Mouse (Mus musculus): ENCODE data around the gene Edem2.

Edem2 gene

GRCm38 (mm10) chr2:155729158-155729645 lies at the start of gene Edem2:
Gene Edem2, minus strand, starts transcription at chr2:155729475.
- in situ Hi-C loops (cut with MboI; ENCODE audit: unreplicated experiment in 2 of 2) = no loop called here

- in situ Hi-C loops (cut with MboI; ENCODE audit: unreplicated experiment in 2 of 2) = no loop called here
These were observed 49.8 kb upstream of the Edem2 start for GRCm38 (mm10) chr2:155779066-155779465.

- in situ Hi-C loops (cut with MboI; ENCODE audit: unreplicated experiment in 2 of 2) = no loop called here
These were observed 48.7 kb upstream of the Edem2 start for GRCm38 (mm10) chr2:155778004-155778403.

- in situ Hi-C loops (cut with MboI; ENCODE audit: unreplicated experiment in 2 of 2) = no loop called here
These were observed 48.4 kb upstream of the Edem2 start for GRCm38 (mm10) chr2:155777688-155777985.

- in situ Hi-C loops (cut with MboI; ENCODE audit: unreplicated experiment in 2 of 2) = no loop called here
These were observed 47.8 kb upstream of the Edem2 start for GRCm38 (mm10) chr2:155776824-155777687.

GRCm38 (mm10) chr2:155775685-155776263 lies 46.5 kb upstream of the Edem2 start:
- in situ Hi-C loops (cut with MboI; ENCODE audit: unreplicated experiment in 2 of 2) = no loop called here

GRCm38 (mm10) chr2:155774927-155775684 lies 45.8 kb upstream of the Edem2 start, which contains the start of gene Mmp24:
Gene Mmp24, plus strand, starts transcription at chr2:155775342.
- in situ Hi-C loops (cut with MboI; ENCODE audit: unreplicated experiment in 2 of 2) = loop anchor here in 1 of 2 experiments (25.0 kb wide), 3 partner anchors 1063 to 1563 kb away; partner anchors contain the start of genes Bpifb5 and Snta1

- in situ Hi-C loops (cut with MboI; ENCODE audit: unreplicated experiment in 2 of 2) = loop anchor here in 1 of 2 experiments (25.0 kb wide), 3 partner anchors 1062 to 1562 kb away; partner anchors contain the start of genes Bpifb5 and Snta1
These were observed 45.1 kb upstream of the Edem2 start for GRCm38 (mm10) chr2:155774261-155774926.

GRCm38 (mm10) chr2:155773664-155774063 lies 44.4 kb upstream of the Edem2 start:
- in situ Hi-C loops (cut with MboI; ENCODE audit: unreplicated experiment in 2 of 2) = loop anchor here in 1 of 2 experiments (25.0 kb wide), 3 partner anchors 1061 to 1561 kb away; partner anchors contain the start of genes Bpifb5 and Snta1

- in situ Hi-C loops (cut with MboI; ENCODE audit: unreplicated experiment in 2 of 2) = loop anchor here (5.0 to 25.0 kb wide), 5 partner anchors 248 to 1553 kb away; partner anchors contain the start of genes Acss2 (in 2 of the 2), Ggt7 (in 2 of the 2), Bpifb5 (in 1 of the 2) and Snta1 (in 1 of the 2)
These were observed 35.6 kb upstream of the Edem2 start for GRCm38 (mm10) chr2:155764679-155765418.

GRCm38 (mm10) chr2:155756855-155757566 lies 27.7 kb upstream of the Edem2 start:
- in situ Hi-C loops (cut with MboI; ENCODE audit: unreplicated experiment in 2 of 2) = loop anchor here in 1 of 2 experiments (5.0 to 25.0 kb wide), 4 partner anchors 85 to 1545 kb away; partner anchors contain the start of genes Bpifb5 and Snta1

GRCm38 (mm10) chr2:155755746-155756145 lies 26.5 kb upstream of the Edem2 start:
- in situ Hi-C loops (cut with MboI; ENCODE audit: unreplicated experiment in 2 of 2) = loop anchor here in 1 of 2 experiments (5.0 to 25.0 kb wide), 4 partner anchors 83 to 1543 kb away; partner anchors contain the start of genes Bpifb5 and Snta1

GRCm38 (mm10) chr2:155751014-155751786 lies 21.9 kb upstream of the Edem2 start, which contains the start of gene Procr:
Gene Procr, plus strand, starts transcription at chr2:155751117.
- in situ Hi-C loops (cut with MboI; ENCODE audit: unreplicated experiment in 2 of 2) = loop anchor here (5.0 to 25.0 kb wide), 4 partner anchors 79 to 1539 kb away; partner anchors contain the start of genes Bpifb5 (in 1 of the 2) and Snta1 (in 1 of the 2)

- in situ Hi-C loops (cut with MboI; ENCODE audit: unreplicated experiment in 2 of 2) = no loop called here
These were observed 20.1 kb upstream of the Edem2 start for GRCm38 (mm10) chr2:155749394-155749793.

- in situ Hi-C loops (cut with MboI; ENCODE audit: unreplicated experiment in 2 of 2) = no loop called here
These were observed 16.2 kb upstream of the Edem2 start for GRCm38 (mm10) chr2:155745487-155745886.

GRCm38 (mm10) chr2:155743351-155743750 lies 14.1 kb upstream of the Edem2 start:
- in situ Hi-C loops (cut with MboI; ENCODE audit: unreplicated experiment in 2 of 2) = no loop called here

- in situ Hi-C loops (cut with MboI; ENCODE audit: unreplicated experiment in 2 of 2) = no loop called here
These were observed 13.7 kb upstream of the Edem2 start for GRCm38 (mm10) chr2:155742931-155743337.

All from v-Abl transformed pro-B cells (cell line).